Mouse (Mus musculus) retina, postnatal 7 days (tissue): ENCODE data around the gene Cacng4.

Experiments
- DNase-seq: peaks from one replicate; pipeline ENCODE4 v3.0.0-alpha.2; 2012; ENCODE audit warnings: low read depth, low spot score

Gene Cacng4

DNA sequence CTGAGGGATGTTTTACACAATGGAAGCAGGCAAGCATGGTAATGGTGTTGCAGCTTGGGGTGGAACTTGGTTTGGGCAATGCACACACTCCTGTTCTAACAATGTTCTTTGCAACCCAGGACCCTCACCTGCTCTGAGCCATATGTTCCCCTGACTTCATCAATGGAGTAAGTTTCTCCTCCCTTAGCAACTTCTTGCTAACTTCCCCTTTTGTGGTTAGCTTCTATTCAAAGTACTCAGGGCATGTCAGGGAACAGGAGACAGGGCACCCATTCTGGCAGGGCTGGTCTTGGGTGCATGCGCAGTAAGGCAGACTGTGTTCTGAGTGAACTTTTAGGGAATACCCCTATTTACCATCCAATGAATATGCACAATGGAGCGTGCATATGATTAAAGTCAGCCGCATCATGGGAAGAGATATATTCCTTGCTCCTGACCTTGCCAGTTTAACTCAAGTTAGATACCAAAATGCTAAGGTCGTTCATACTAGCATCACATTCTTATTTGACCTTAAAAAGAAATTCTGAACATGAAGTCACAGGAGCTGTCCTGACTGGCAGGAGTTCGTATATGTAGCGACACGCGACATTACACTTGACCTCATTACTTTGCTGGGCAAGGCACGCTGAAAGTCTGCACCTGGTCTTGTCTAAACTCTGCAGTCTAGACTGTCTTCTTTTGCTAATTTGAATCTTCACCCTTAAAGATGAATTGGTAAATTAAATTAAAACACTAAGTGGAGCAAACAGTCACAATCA lies 73.9 kb downstream of the Cacng4 start:
- no peak for DNase-seq

- no peak for DNase-seq
Observed at GRCm38 (mm10) chr11:107716332-107716938, 77.9 kb downstream of the Cacng4 start, which contains the start of gene Cacng1. TSS of gene Cacng1 (minus strand) at chr11:107716522.

- DNase-seq, result no peak
Observed at GRCm38 (mm10) chr11:107714368-107714767, 80.0 kb downstream of the Cacng4 start.

DNA sequence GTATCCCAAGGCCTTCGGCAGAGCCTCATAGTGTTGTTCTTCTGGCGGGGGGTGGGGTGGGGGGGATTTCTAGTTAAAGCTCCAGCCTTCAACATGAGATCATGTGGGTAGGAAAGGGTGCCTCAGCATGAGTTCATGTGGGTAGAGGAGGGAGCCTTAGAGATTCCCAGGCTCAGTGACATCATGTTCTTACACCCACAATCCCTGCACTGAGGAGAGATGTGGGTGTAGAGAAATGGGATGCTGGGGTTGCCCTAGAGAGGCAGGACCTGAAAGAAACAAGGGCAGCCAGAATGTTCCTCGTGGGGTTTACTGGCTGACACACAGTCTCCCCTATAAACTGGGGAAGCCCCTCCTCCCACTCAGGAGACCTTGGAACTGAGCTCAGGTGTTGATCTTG lies 84.0 kb downstream of the Cacng4 start:
- DNase-seq, result no peak

DNA sequence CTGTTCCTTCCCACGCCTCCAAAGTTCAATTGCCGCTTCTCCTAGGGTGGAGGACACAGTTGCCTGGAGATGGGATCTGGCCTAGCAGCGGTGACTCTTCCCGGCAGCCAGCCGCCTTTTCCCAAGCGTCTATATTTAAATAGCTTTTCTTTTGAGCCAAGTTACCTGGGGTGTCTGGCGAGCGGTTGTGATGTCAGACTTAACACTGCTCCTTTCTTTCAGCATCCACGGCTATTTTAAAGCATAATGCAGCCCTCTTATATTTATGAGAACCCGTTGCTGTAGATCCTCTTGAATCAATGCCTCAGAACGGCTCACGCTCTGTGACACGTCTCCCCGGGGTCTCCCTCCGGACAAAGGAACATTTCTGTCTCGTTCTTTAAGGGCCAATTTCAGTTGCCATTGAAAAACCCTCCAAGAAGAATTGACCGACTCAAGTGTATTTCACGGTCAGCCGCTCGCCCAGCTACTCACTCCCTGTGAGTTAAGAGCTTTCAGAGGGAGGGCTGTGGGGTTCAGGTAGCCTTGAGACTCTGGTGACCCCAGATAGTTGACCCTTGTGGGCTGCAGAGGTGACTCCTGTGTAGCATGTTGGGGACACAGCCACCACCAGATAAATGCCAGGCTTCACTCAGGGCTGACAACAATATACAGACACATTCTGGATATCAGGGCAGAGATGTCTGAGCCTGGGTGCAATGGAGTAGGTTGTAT lies 86.3 kb downstream of the Cacng4 start:
- DNase-seq, result no peak

- DNase-seq, result no peak
Observed at GRCm38 (mm10) chr11:107705476-107706074, 88.8 kb downstream of the Cacng4 start.

- no peak for DNase-seq
Observed at GRCm38 (mm10) chr11:107705060-107705459, 89.3 kb downstream of the Cacng4 start.

- DNase-seq, result no peak
Observed at GRCm38 (mm10) chr11:107703272-107704134, 90.9 kb downstream of the Cacng4 start.

DNA sequence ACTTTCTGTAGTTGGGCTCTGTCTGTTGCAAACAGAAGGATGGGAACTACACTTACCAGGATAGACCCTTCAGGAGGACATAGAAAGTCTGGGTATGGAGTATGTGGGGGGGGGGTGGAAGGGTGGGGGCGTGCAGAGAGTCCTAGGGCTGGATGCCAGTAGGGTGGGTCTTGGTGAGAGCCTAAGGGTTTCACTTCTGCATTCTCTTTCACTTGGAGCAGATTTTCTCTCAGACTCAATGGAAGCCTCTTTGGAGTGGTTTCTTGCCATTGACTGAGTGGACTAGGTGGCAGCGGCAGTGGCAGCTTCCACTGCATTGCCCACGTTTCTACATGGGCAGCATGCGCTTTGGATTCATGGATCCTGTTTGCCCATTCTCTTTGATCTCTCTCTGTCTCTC lies 94.4 kb downstream of the Cacng4 start:
- no peak for DNase-seq

- no peak for DNase-seq
Observed at GRCm38 (mm10) chr11:107693338-107693737, 101.0 kb downstream of the Cacng4 start.

DNA sequence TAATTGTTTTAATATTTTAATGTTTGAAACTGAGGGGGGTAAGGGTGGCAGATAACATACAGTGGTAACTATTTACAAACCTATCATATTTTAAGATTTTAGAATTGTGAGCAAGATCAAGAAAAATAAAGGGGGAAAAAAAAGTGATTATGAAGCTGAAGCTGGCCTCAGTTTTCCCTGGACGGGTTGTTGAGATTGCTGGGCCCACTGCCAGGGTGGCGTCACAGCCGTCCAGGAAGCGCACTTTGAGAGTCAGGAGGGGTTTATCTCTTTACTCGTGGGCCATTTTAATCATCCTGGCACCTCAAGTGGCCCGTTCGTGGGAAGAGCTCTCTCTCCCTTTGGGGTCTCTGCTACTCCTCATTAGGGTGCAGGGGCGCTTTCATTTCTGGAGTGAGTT lies 102.8 kb downstream of the Cacng4 start:
- DNase-seq, result no peak

- no peak for DNase-seq
Observed at GRCm38 (mm10) chr11:107688480-107688879, 105.9 kb downstream of the Cacng4 start.

GRCm38 (mm10) chr11:107686290-107686689 lies 108.1 kb downstream of the Cacng4 start:
- no peak for DNase-seq

- DNase-seq, result no peak
Observed at GRCm38 (mm10) chr11:107683544-107684465, 110.6 kb downstream of the Cacng4 start.

DNA sequence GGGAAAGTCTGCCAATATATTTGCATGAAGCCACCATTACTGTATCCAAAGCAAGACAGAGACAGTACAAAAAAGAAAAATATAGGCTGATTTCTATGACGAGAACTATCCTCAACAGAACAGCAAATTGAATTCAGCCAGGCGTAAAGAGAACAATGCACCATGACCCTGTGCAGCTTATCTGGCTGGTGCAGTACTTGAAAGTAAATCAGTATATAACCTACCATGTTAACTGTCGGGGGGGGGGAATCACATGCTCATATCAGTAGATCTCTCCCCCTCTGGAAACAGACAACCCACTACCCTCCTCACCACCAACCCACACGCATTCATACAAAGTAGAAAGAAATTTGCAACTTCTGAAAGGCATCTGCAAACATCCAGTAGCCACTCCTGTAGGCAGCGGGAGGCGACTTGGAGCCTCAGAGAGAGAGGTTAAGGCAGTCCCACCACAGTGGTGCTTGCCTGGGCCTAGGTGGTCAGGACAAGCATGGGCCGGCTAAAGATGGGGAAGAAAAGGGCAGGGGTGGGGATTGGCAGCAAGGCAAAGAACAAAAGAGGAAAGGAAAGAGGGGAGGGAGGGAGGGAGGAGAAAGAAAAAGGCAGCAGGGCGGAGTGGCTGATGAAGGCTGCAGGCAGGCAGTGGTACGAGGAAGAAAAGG lies 111.5 kb downstream of the Cacng4 start:
- DNase-seq, result no peak
